Mouse (Mus musculus) central nervous system, embryonic 11.5 days (tissue): ENCODE data around the gene Olfr54. TPM values are rescaled to one million over a fixed set of nuclear protein-coding genes. Genes with fewer than 3 reads are reported as not detected.

Source experiments
- polyA plus RNA-seq: library from polyadenylated mRNA; depleted of rRNA; stranded (reverse); fragments of >200 nt; gene quantifications from 2 replicates; pipeline ENCODE4 v1.2.3, GENCODE M21; 2012; rRNA removed

The Olfr54 gene
- not detected in 2 replicates for polyA plus RNA-seq

GRCm38 (mm10) chr11:51013936-51014335 lies at the start of gene Olfr54:
Olfr54 (plus strand) TSS chr11:51014236.

GRCm38 (mm10) chr11:50966230-50966629 lies 47.8 kb upstream of the Olfr54 start, which contains the start of gene Olfr1378:
Olfr1378 (plus strand) TSS chr11:50966530.

GRCm38 (mm10) chr11:50981667-50982066 lies 32.4 kb upstream of the Olfr54 start, which contains the start of gene Olfr1377:
Olfr1377 (plus strand) TSS chr11:50981967.

DNA sequence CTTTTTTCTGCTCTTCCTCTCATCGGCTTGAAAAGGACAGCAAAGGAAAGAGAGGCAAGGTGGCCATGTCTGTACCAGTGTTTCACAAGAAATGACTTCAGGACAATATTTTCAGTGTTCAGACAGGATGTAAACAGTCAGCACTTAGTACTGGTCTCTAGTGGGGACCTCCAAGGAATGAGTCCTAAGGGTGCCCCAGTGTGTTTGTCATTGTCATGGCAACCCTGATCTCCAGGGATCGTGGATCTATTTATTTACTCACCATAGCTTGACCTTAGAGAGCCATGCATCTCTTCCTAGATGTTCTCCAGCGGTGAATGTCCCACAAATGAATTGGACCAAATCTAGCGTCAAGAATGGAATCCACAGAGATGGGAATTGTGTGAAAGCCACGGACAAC lies 10.7 kb upstream of the Olfr54 start, which contains the start of gene Olfr51:
TSS of gene Olfr51 (plus strand) at position 301 of the 400 bp plus-strand sequence.

GRCm38 (mm10) chr11:51047809-51048208 lies 33.8 kb downstream of the Olfr54 start, which contains the start of gene Olfr1375:
Olfr1375 (plus strand) TSS chr11:51048109.

DNA sequence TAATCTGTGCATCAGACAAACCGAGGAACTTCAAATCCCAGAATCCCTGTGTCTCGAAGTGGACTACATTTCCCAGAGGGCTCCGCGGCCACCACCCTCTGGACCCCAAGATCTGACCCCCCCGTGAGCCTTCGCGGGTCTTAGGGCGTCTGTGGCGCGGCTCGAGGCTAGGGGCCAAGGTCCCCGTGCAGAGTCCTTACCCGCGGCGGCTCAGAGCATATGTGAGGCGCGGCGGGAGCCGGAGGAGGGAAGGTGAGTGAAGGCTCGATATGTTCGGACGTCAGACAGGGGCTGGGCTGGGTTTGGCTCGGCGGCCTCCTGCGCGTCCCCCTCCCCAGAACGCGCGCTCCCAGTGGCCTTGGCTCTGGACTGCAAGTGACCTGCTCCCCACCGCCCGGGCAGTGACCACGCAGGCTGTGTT lies 45.1 kb downstream of the Olfr54 start, which contains the start of gene Zfp354a:
TSS of gene Zfp354a (plus strand) at position 107 of the 421 bp plus-strand sequence.

Other genes with a start within 250 kb of the Olfr54 start
- gene Zfp354c, start 186.5 kb upstream of the Olfr54 start, polyA plus RNA-seq, result 19.6 and 29.6 TPM in 2 replicates
- gene Zfp879, start 172.7 kb upstream of the Olfr54 start, polyA plus RNA-seq, result 0.91 and 1.1 TPM in 2 replicates
- 0.08 and 0.15 TPM in 2 replicates for gene Grm6, start 163.6 kb upstream of the Olfr54 start, polyA plus RNA-seq
- 10.3 and 14.6 TPM in 2 replicates for gene Zfp454, start 126.6 kb upstream of the Olfr54 start, polyA plus RNA-seq
- gene Zfp2, start 98.1 kb upstream of the Olfr54 start, polyA plus RNA-seq, result 12.4 and 15.0 TPM in 2 replicates
- 0.83 and 1.2 TPM in 2 replicates for gene Zfp354b, start 82.6 kb upstream of the Olfr54 start, polyA plus RNA-seq
- gene 4933414I15Rik, start 70.5 kb upstream of the Olfr54 start, polyA plus RNA-seq, result not detected in 2 replicates
- 0.15 and 0.17 TPM in 2 replicates for gene Prop1, start 60.5 kb upstream of the Olfr54 start, polyA plus RNA-seq
- not detected in 2 replicates for gene Olfr1378, start 47.7 kb upstream of the Olfr54 start, polyA plus RNA-seq
- gene Olfr1377, start 32.3 kb upstream of the Olfr54 start, polyA plus RNA-seq, result 0.09 TPM in 1 of 2 replicates, not detected in the other
- not detected in 2 replicates for gene Olfr51, start 10.6 kb upstream of the Olfr54 start, polyA plus RNA-seq
- not detected in 2 replicates for gene Olfr1375, start 33.9 kb downstream of the Olfr54 start, polyA plus RNA-seq
- 9.7 and 12.6 TPM in 2 replicates for gene Zfp354a, start 45.0 kb downstream of the Olfr54 start, polyA plus RNA-seq
- gene Gm12569, start 206.2 kb downstream of the Olfr54 start, polyA plus RNA-seq, result not detected in 2 replicates
- 158 and 190 TPM in 2 replicates for gene Clk4, start 247.5 kb downstream of the Olfr54 start, polyA plus RNA-seq
- 0.20 and 0.36 TPM in 2 replicates for gene BC049762, start 248.8 kb downstream of the Olfr54 start, polyA plus RNA-seq